Mouse (Mus musculus) liver, adult 2 months (tissue): ENCODE results near the gene Dguok. TPM values are rescaled to one million over a fixed set of nuclear protein-coding genes. Genes with fewer than 3 reads are reported as not detected.
A peak's percentile ranks its signal among the peaks of the same experiment; 100 is the strongest.

Experiments
- DNase-seq: peaks from one replicate; pipeline ENCODE4 v3.0.0-alpha.2; 2011; ENCODE audit warnings: low read depth, low spot score; ENCODE audit errors: extremely low read depth
- H3K27ac ChIP-seq: fragments of 200-500 bp; replicated peaks from 2 replicates; pipeline ENCODE4 v1.5.1; 2012; ENCODE audit warnings: low read depth, mild to moderate bottlenecking, control low read depth, inconsistent platforms, low read length; ENCODE audit not compliant: insufficient read depth
- H3K27me3 ChIP-seq: fragments of 200-500 bp; 2 replicates; pipeline ENCODE4 v1.6.1; 2012; ENCODE audit warnings: mild to moderate bottlenecking, moderate library complexity, low read length, inconsistent platforms; ENCODE audit not compliant: control insufficient read depth, insufficient read depth
- H3K36me3 ChIP-seq: fragments of 200-500 bp; 2 replicates; pipeline ENCODE4 v1.6.1; 2012; ENCODE audit warnings: low read length, inconsistent platforms; ENCODE audit not compliant: control insufficient read depth, insufficient read depth
- H3K4me1 ChIP-seq: fragments of 200-500 bp; 2 replicates; pipeline ENCODE4 v1.6.1; 2011; ENCODE audit warnings: low read length; ENCODE audit not compliant: control insufficient read depth, insufficient read depth
- H3K4me3 ChIP-seq: fragments of 200-500 bp; 2 replicates; pipeline ENCODE4 v1.5.1; 2011; ENCODE audit warnings: low read depth, mild to moderate bottlenecking, control low read depth, low read length, moderate library complexity; ENCODE audit not compliant: insufficient read depth
- H3K79me2 ChIP-seq: fragments of 200-500 bp; 2 replicates; pipeline ENCODE4 v1.6.1; 2012; ENCODE audit warnings: inconsistent platforms, mild to moderate bottlenecking, low read length, moderate library complexity; ENCODE audit not compliant: control insufficient read depth, insufficient read depth
- H3K9ac ChIP-seq: fragments of 200-500 bp; 2 replicates; pipeline ENCODE4 v1.6.1; 2012; ENCODE audit warnings: low read depth, mild to moderate bottlenecking, control low read depth, inconsistent platforms, low read length
- CTCF ChIP-seq: fragments of 200-500 bp; IDR thresholded peaks from 2 replicates; pipeline ENCODE4 v1.5.1; 2011; ENCODE audit warnings: low read depth, low read length, control low read depth
- POLR2A ChIP-seq: fragments of 200-500 bp; IDR thresholded peaks from 2 replicates; pipeline ENCODE4 v1.6.1; 2011; ENCODE audit warnings: low read length, control low read depth; ENCODE audit not compliant: insufficient read depth; ENCODE audit errors: extremely low read depth
- WGBS: fragments of 180-500 bp; shearing (Covaris S2); methylation state at CpG from one replicate; pipeline ENCODE4 v1.1.7; 2018; 5-methylcytosine and 5-hydroxymethylcytosine counted together
- polyA plus RNA-seq: library from polyadenylated mRNA; depleted of rRNA; stranded (reverse); fragments of >200 nt; gene quantifications from 2 replicates; pipeline ENCODE4 v1.2.3, GENCODE M21; 2012
- total RNA-seq: library from RNA; depleted of rRNA; stranded (reverse); fragments of >200 nt; gene quantifications from 2 replicates; pipeline ENCODE4 v1.2.3, GENCODE M21; 2014

Gene Dguok
- total and polyA plus RNA-seq, 2 experiments = 17.4 to 23.5 TPM

DNA sequence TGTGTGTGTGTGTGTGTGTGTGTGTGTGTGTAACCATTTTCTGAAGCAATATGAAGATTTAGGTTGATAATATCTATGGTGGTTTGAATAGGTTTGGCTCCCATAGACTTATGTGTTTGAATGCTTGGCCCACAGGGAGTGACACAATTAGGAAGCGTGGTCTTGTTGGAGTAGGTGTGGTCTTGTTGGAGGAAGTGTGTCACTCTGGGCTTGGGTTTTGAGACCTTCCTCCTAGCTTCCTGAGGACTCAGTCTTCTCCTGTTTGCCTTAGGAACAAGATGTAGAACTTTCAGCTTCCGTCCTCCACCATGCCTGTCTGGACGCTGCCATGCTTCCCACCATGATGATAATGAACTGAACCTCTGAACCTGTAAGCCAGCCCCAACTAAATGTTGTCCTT, 11.9 kb upstream of the Dguok start:
- H3K27me3 ChIP-seq = no peaks in the 10 kb centered on the region
- H3K4me1 ChIP-seq = no peaks in the 10 kb centered on the region

DNA sequence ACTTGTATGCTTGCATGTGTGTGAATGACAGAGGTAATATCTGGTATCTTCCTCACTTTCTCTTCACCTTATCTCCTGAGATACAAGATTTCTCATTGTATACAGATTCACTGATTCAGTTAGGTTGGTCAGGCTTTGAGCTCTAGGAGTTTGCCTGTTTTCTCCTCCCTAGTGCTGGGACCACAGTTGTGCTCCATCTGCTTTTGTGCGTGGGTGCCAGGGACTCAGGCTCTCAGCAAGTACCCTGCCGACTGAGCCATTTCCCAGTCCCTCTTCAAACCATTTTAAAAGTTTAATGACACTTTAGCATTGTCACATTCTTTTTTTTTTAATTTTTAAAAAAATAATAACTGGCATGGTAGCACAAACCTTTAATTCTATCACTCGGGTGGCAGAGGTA, 8.4 kb upstream of the Dguok start:
- TF ChIP-seq POLR2A (no peak), CTCF (no peak)
- Histone ChIP-seq H3K79me2 (no peaks in the 10 kb centered on the region), H3K36me3 (no peaks in the 10 kb centered on the region), H3K4me3 (no peak overlapping the region), H3K27ac (no peak overlapping the region), H3K4me1 (no peaks in the 10 kb centered on the region), H3K27me3 (no peaks in the 10 kb centered on the region), H3K9ac (no peak overlapping the region)
- WGBS = 72% methylated on average over 3 of the region's 3 CpGs
- DNase-seq = no peak

More for the DNA sequence above, 11.9 kb upstream of the Dguok start:
- TF ChIP-seq POLR2A = no peak
- no peak for TF ChIP-seq CTCF
- Histone ChIP-seq H3K4me3 (no peak overlapping the region), H3K9ac (no peak overlapping the region), H3K79me2 (no peaks in the 10 kb centered on the region), H3K36me3 (no peaks in the 10 kb centered on the region), H3K27ac (no peak overlapping the region)
- DNase-seq = no peak
- 78% methylated on average over 3 of the region's 3 CpGs for WGBS

DNA sequence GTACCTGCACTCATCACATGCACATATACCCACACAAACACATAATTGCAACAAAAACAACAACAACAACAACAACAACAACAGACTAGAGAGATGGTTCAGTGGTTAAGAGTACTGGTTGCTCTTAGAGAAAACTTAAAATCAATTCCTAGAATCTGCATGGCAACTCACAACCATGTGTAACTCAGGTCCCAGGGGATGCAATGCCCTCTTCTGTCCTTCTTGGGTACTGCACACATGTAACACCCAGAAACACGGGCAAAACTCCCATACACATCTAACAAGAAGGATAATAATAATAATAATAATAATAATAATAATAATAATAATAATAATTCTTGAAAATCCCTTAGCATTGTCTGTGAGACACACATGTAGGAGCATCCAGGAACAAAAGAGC, 5.7 kb upstream of the Dguok start:
- H3K36me3 ChIP-seq = no peaks in the 10 kb centered on the region
- no peak overlapping the region for H3K27ac ChIP-seq
- no peaks in the 10 kb centered on the region for H3K27me3 ChIP-seq
- TF ChIP-seq CTCF (peak; percentile 68), POLR2A (no peak)
- H3K4me3 ChIP-seq = no peak overlapping the region
- DNase-seq = peak; percentile 52
- no peak overlapping the region for H3K9ac ChIP-seq
- 0% methylated on average over 1 of the region's 1 CpGs for WGBS
- no peaks in the 10 kb centered on the region for H3K4me1 ChIP-seq
- H3K79me2 ChIP-seq = no peaks in the 10 kb centered on the region

DNA sequence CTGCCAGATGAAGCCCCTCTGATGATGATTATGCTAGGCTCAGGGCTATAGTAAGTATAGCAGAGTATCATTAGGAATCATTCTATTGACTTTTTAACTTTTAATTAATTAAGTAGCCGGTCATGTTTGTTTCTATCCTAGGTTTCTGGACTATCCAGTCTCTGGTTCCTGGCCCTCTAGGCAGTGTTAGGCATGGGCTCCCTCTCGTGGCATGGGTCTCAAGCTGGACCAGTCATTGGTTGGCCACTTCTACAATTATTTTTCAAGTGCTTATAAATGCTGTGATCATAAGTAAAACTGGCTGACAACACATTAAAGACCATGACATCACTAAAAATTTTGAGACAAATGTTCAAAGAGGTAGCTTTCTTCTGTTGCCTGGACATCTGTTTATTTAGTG, 3.4 kb upstream of the Dguok start:
- Histone ChIP-seq H3K4me1 (peaks cover 5% of the 10 kb centered on the region; the same call in 1 of the 2 replicates), H3K9ac (no peak overlapping the region), H3K27ac (no peak overlapping the region), H3K27me3 (no peaks in the 10 kb centered on the region), H3K79me2 (peaks cover 1% of the 10 kb centered on the region; the same call in 1 of the 2 replicates), H3K4me3 (no peak overlapping the region), H3K36me3 (no peaks in the 10 kb centered on the region)
- peak; percentile 19; the same call in 1 of the 2 replicates for TF ChIP-seq CTCF
- TF ChIP-seq POLR2A = no peak
- WGBS = 67% methylated on average over 2 of the region's 2 CpGs
- DNase-seq = no peak

DNA sequence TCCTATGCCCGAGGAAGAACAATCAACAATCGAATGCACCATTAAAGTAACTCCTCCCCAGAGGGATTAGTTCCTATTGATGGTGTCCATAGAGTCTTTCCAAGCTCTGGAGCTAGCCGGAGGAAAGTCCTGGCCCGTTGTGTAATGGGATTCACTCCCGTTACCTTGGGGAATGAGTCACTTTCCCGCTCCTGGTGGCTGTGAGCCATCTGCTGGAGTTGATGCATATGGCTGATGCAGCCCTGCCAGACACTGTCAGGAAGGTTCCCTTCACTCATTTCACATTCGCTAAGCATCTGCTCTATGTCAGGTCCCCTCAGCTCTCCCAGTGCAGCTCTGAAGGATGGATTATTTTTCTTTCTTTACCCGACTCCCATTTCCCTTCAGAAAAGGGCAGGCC, 2.7 kb upstream of the Dguok start:
- DNase-seq = no peak
- H3K27ac ChIP-seq = no peak overlapping the region
- TF ChIP-seq POLR2A (no peak), CTCF (peak; percentile 6; the same call in 1 of the 2 replicates)
- H3K4me3 ChIP-seq = no peak overlapping the region
- H3K9ac ChIP-seq = no peak overlapping the region
- no peaks in the 10 kb centered on the region for H3K36me3 ChIP-seq
- H3K79me2 ChIP-seq = peaks cover 3% of the 10 kb centered on the region; the same call in 1 of the 2 replicates
- WGBS = 47% methylated on average over 8 of the region's 8 CpGs
- peaks cover 5% of the 10 kb centered on the region; the same call in 1 of the 2 replicates for H3K4me1 ChIP-seq
- H3K27me3 ChIP-seq = no peaks in the 10 kb centered on the region

DNA sequence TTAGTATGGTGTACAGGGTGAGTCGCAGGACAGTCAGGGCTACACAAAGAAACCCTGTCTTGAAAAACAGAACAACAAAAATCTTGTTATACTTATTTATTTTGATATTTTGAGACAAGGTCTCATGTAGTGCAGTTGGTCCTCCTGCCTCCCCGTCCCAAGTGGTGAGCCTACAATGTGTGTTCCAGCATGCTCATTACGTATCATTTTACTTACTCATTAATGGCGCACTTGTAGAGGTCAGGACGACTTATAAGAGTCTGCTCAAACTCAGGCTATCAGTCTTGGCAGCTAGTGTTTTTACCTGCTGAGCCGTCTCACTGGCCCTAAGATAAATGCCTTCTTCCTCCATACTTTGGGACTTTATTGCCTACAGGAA, 388 bp upstream of the Dguok start:
- Histone ChIP-seq H3K4me1 (peaks cover 5% of the 10 kb centered on the region; the same call in 1 of the 2 replicates), H3K9ac (no peak overlapping the region), H3K27ac (no peak overlapping the region), H3K4me3 (no peak overlapping the region), H3K36me3 (no peaks in the 10 kb centered on the region), H3K27me3 (no peaks in the 10 kb centered on the region), H3K79me2 (peaks cover 6% of the 10 kb centered on the region; the same call in 1 of the 2 replicates)
- 32% methylated on average over 6 of the region's 6 CpGs for WGBS
- no peak for TF ChIP-seq POLR2A
- TF ChIP-seq CTCF = no peak
- no peak for DNase-seq
